Mouse (Mus musculus) stomach, embryonic 15.5 days (tissue): ENCODE measurements around the gene Grb14. TPM values are rescaled to one million over a fixed set of nuclear protein-coding genes. Genes with fewer than 3 reads are reported as not detected.

Source experiments
- ATAC-seq: fragments of 200-750 bp; cut with Nextera tagmentation; 2 replicates; pipeline ENCODE4 v1.8.0; 2017; ENCODE audit warnings: low read depth, moderate number of reproducible peaks, moderate TSS enrichment; ENCODE audit not compliant: insufficient read depth, low FRiP score
- H3K27ac ChIP-seq: fragments of 300-500 bp; sonication (generic); 2 replicates; pipeline ENCODE4 v1.5.1; 2015; ENCODE audit warnings: mild to moderate bottlenecking, inconsistent platforms
- H3K27me3 ChIP-seq: fragments of 300-500 bp; sonication (generic); replicated peaks from 2 replicates; pipeline ENCODE4 v1.6.1; 2015; ENCODE audit warnings: inconsistent platforms
- H3K36me3 ChIP-seq: fragments of 300-500 bp; sonication (generic); 2 replicates; pipeline ENCODE4 v1.6.1; 2015; ENCODE audit warnings: inconsistent platforms
- H3K4me1 ChIP-seq: fragments of 300-500 bp; sonication (generic); 2 replicates; pipeline ENCODE4 v1.6.1; 2015; ENCODE audit warnings: inconsistent platforms
- H3K4me2 ChIP-seq: fragments of 300-500 bp; sonication (generic); 2 replicates; pipeline ENCODE4 v1.6.1; 2015; ENCODE audit warnings: mild to moderate bottlenecking, inconsistent platforms
- H3K4me3 ChIP-seq: fragments of 300-500 bp; sonication (generic); replicated peaks from 2 replicates; pipeline ENCODE4 v1.5.1; 2015; ENCODE audit warnings: inconsistent platforms
- H3K9ac ChIP-seq: fragments of 300-500 bp; sonication (generic); 2 replicates; pipeline ENCODE4 v1.6.1; 2015; ENCODE audit warnings: inconsistent platforms
- H3K9me3 ChIP-seq: fragments of 300-500 bp; sonication (generic); 2 replicates; pipeline ENCODE4 v1.6.1; 2016; ENCODE audit warnings: inconsistent platforms
- WGBS: fragments of 180-500 bp; shearing (Covaris S2); methylation state at CpG from one replicate; pipeline ENCODE4 v1.1.7; 2015; 5-methylcytosine and 5-hydroxymethylcytosine counted together
- polyA plus RNA-seq: library from polyadenylated mRNA; unstranded; fragments of >200 nt; fragmentation: Nextera tagmentation; extraction: Ambion mirVana; gene quantifications from 2 replicates; pipeline ENCODE4 v1.2.1, GENCODE M21; 2015

Grb14 gene
- polyA plus RNA-seq, 1 experiment from 2014 or later: 17.1 TPM

GRCm38 (mm10) chr2:64973125-64973524 is 51.7 kb downstream of the Grb14 start:
- no peak overlapping the region for H3K27ac ChIP-seq
- no peak for ATAC-seq

DNA sequence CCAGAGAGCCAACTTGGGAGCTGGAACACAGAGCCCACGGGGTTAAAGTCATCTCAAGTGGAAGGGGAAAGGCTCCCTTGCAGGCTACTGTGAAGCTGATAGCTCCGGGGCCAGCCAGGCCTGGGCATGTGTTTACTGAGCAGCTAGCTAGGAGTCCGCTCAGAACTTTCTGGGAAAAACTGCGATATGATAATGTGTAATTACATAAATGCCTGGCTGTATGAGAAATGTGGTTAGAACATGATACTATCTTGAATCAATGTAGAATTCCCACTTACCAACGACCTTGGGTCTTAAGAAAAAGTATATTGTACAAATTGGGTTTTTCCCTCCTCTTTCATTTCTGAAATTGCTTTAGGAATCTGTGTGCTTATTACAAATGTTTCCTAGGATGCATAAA is 53.0 kb downstream of the Grb14 start:
- Histone ChIP-seq H3K9ac (no peak overlapping the region), H3K9me3 (no peaks in the 10 kb centered on the region), H3K36me3 (no peaks in the 10 kb centered on the region), H3K4me1 (0 out of 2 replicates have a peak, but pooled peaks cover 2% of the 10 kb centered on the region), H3K4me3 (no peak overlapping the region), H3K27me3 (no peaks in the 10 kb centered on the region), H3K4me2 (no peak overlapping the region), H3K27ac (no peak overlapping the region)
- no peak for ATAC-seq
- WGBS: 42% methylated on average over 5 of the region's 5 CpGs

More at GRCm38 (mm10) chr2:64973125-64973524, 51.7 kb downstream of the Grb14 start:
- no peaks in the 10 kb centered on the region for H3K27me3 ChIP-seq
- H3K4me1 ChIP-seq: 0 out of 2 replicates have a peak, but pooled peaks cover 2% of the 10 kb centered on the region
- no peaks in the 10 kb centered on the region for H3K9me3 ChIP-seq
- H3K4me3 ChIP-seq: no peak overlapping the region
- WGBS: 53% methylated on average over 1 of the region's 1 CpGs
- no peak overlapping the region for H3K9ac ChIP-seq
- H3K36me3 ChIP-seq: no peaks in the 10 kb centered on the region
- H3K4me2 ChIP-seq: no peak overlapping the region

DNA sequence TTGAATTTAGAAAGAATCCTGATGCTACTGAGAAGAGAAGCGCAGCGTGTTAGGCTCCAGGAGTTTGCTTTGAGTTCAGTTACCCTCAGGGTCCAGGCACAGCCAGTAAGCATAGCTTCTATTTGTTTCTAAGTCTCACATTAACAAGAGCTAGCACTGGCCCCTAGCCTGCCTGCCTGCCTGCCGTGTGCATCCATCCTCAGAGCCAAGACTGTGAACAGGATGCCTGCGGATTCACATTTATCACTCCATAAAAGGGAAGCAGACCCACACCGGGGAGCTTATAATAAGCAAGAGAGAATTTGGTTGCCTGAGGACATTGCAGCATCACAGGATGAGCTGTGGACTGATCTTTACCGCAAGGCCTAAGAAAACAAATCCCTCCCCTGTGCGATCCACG is 53.8 kb downstream of the Grb14 start:
- Histone ChIP-seq H3K4me3 (no peak overlapping the region), H3K27ac (no peak overlapping the region), H3K9me3 (no peaks in the 10 kb centered on the region), H3K4me1 (no peaks in the 10 kb centered on the region), H3K27me3 (no peaks in the 10 kb centered on the region), H3K4me2 (no peak overlapping the region), H3K36me3 (no peaks in the 10 kb centered on the region), H3K9ac (no peak overlapping the region)
- WGBS: 71% methylated on average over 8 of the region's 8 CpGs
- no peak for ATAC-seq

GRCm38 (mm10) chr2:64966893-64967444 is 57.8 kb downstream of the Grb14 start:
- Histone ChIP-seq H3K27me3 (no peaks in the 10 kb centered on the region), H3K4me1 (no peaks in the 10 kb centered on the region), H3K4me3 (no peak overlapping the region), H3K9me3 (no peaks in the 10 kb centered on the region), H3K9ac (no peak overlapping the region), H3K4me2 (no peak overlapping the region), H3K36me3 (no peaks in the 10 kb centered on the region), H3K27ac (no peak overlapping the region)
- 82% methylated on average over 6 of the region's 6 CpGs for WGBS
- no peak for ATAC-seq

- Histone ChIP-seq H3K9ac (no peak overlapping the region), H3K4me1 (no peaks in the 10 kb centered on the region), H3K4me3 (no peak overlapping the region), H3K9me3 (no peaks in the 10 kb centered on the region), H3K27me3 (no peaks in the 10 kb centered on the region), H3K36me3 (no peaks in the 10 kb centered on the region), H3K27ac (no peak overlapping the region), H3K4me2 (no peak overlapping the region)
- ATAC-seq: no peak
- 70% methylated on average over 6 of the region's 6 CpGs for WGBS
These were observed 58.5 kb downstream of the Grb14 start for GRCm38 (mm10) chr2:64966323-64966722.

DNA sequence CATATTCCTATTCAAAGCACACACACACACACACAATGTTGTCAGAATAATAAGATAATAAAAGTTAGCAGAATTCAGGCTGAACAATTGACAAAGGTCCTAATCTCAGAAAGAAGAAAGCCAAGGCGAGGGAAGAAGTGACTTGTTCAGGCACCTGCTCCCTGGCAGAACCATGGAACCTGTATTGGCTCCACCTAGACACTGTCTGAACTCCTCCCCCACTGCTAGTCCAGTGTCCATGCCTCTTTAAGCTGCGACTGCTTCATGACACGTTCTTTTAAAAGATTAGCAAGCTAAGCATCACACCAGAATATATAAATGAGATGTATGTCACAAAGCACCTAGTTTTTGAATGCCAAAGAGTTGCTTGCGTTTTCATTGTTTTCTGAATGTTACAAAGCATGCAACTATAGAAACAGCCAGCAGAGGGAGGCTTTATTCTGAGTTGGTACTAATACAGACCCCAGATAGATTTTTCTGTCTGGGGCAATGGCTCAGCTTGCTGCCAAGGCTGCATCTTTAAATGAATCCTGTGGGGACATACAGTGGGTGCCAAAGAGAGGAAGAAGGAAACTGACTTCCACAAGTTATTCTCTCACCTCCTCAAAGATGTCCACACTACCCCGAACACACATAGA is 59.4 kb downstream of the Grb14 start:
- Histone ChIP-seq H3K4me2 (no peak overlapping the region), H3K27ac (no peak overlapping the region), H3K4me3 (no peak overlapping the region), H3K36me3 (no peaks in the 10 kb centered on the region), H3K9ac (no peak overlapping the region), H3K4me1 (no peaks in the 10 kb centered on the region), H3K9me3 (no peaks in the 10 kb centered on the region), H3K27me3 (no peaks in the 10 kb centered on the region)
- ATAC-seq: no peak
- WGBS: 32% methylated on average over 5 of the region's 5 CpGs

DNA sequence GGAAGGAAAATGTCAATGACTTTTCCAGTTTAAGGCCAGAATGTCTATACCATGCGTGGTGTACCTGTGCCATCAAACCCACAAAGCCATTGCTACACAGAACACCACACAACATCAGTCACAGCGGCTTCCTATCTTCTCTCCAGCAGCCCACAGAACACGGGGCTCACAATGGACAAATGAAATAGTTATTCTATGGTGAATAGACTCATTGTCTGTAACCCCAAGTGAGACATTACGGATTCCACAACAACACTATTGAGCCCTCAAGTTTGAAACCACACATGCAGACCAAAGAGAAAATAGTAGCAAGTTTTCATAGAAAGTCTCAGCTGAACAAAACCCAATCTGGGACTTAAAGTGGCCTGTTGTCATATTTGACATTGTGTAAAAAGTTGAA is 62.6 kb downstream of the Grb14 start:
- ATAC-seq: no peak
- Histone ChIP-seq H3K4me1 (no peaks in the 10 kb centered on the region), H3K36me3 (no peaks in the 10 kb centered on the region), H3K9me3 (no peaks in the 10 kb centered on the region), H3K4me3 (no peak overlapping the region), H3K27ac (no peak overlapping the region), H3K9ac (no peak overlapping the region), H3K27me3 (no peaks in the 10 kb centered on the region), H3K4me2 (no peak overlapping the region)
- WGBS: 79% methylated on average over 4 of the region's 4 CpGs

- H3K4me3 ChIP-seq: no peak overlapping the region
- WGBS: 38% methylated on average over 3 of the region's 3 CpGs
These were observed 63.4 kb downstream of the Grb14 start for GRCm38 (mm10) chr2:64961381-64961780.

DNA sequence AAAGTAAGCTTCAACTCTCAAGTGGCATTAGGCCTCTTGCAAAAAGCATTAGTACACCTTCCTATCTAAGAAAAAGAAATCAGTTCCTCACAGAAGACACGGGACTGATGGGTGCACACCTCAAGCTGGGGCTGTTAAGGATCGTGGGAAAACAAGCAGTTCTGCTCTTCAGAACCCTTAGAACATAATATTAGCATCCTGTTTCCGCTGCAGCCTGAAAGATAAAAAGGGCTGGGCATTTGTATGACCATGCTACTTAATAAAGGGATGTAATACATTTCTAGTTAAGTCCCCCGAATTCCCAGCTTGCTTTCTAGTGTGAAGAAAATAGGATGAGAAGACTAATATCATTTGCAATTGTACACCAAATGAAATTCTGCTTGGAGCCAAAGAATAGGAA is 65.1 kb downstream of the Grb14 start:
- no peak overlapping the region for H3K9ac ChIP-seq
- H3K27ac ChIP-seq: no peak overlapping the region
- no peaks in the 10 kb centered on the region for H3K27me3 ChIP-seq
- ATAC-seq: no peak
- no peaks in the 10 kb centered on the region for H3K4me1 ChIP-seq
- no peak overlapping the region for H3K4me2 ChIP-seq
- H3K4me3 ChIP-seq: no peak overlapping the region
- H3K9me3 ChIP-seq: no peaks in the 10 kb centered on the region
- no peaks in the 10 kb centered on the region for H3K36me3 ChIP-seq
- 51% methylated on average over 4 of the region's 4 CpGs for WGBS

More at GRCm38 (mm10) chr2:64961381-64961780, 63.4 kb downstream of the Grb14 start:
- Histone ChIP-seq H3K9me3 (no peaks in the 10 kb centered on the region), H3K4me1 (no peaks in the 10 kb centered on the region), H3K36me3 (no peaks in the 10 kb centered on the region), H3K9ac (no peak overlapping the region), H3K4me2 (no peak overlapping the region), H3K27me3 (no peaks in the 10 kb centered on the region), H3K27ac (no peak overlapping the region)
- no peak for ATAC-seq

DNA sequence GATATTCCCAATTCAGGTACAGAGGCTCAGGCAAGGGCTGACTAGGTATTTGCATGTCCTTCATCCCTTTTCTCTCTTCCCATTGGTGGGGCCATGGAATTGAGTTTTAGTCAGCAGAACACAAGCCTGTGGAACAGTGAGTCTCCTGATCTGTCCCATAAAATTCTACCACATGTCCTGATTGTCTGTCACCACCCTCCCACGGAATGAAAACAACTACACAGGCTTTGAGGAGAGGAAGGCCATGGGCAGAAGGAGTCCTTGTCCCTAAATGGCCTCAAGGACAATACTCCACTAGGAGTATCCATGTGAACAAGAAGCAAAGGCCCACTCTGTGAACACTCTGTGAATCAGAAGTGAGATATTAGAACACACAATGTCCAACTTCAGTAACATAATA is 69.3 kb downstream of the Grb14 start:
- ATAC-seq: no peak
- 58% methylated on average over 1 of the region's 1 CpGs for WGBS
- no peak overlapping the region for H3K4me3 ChIP-seq

DNA sequence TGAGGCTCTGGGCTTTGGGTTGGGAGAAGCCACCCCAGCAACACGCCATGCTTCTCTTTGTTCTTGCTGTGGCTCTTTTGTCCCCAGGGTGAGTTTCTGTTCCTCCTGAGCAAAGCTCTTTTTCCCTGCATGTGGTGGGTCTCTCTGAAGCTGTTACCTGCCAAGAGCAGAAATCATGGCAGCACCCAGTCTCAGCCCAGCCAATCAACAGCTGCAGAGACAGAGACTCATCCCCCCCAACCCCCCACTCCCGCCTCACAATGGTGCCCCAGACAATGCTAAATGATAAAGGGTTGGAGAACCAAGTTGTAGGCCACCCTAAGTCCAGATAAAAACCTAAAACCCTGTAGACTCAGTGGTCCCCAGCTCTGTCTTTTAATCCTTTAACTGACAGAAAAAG is 75.6 kb downstream of the Grb14 start:
- Histone ChIP-seq H3K4me3 (no peak overlapping the region), H3K4me1 (no peaks in the 10 kb centered on the region), H3K9me3 (no peaks in the 10 kb centered on the region), H3K27ac (no peak overlapping the region), H3K9ac (no peak overlapping the region), H3K27me3 (no peaks in the 10 kb centered on the region), H3K36me3 (no peaks in the 10 kb centered on the region), H3K4me2 (no peak overlapping the region)
- no peak for ATAC-seq
- 50% methylated on average over 2 of the region's 2 CpGs for WGBS

More for the DNA sequence above, 69.3 kb downstream of the Grb14 start:
- no peaks in the 10 kb centered on the region for H3K9me3 ChIP-seq
- no peaks in the 10 kb centered on the region for H3K4me1 ChIP-seq
- no peaks in the 10 kb centered on the region for H3K27me3 ChIP-seq
- no peak overlapping the region for H3K27ac ChIP-seq
- H3K36me3 ChIP-seq: no peaks in the 10 kb centered on the region
- H3K9ac ChIP-seq: no peak overlapping the region
- no peak overlapping the region for H3K4me2 ChIP-seq

DNA sequence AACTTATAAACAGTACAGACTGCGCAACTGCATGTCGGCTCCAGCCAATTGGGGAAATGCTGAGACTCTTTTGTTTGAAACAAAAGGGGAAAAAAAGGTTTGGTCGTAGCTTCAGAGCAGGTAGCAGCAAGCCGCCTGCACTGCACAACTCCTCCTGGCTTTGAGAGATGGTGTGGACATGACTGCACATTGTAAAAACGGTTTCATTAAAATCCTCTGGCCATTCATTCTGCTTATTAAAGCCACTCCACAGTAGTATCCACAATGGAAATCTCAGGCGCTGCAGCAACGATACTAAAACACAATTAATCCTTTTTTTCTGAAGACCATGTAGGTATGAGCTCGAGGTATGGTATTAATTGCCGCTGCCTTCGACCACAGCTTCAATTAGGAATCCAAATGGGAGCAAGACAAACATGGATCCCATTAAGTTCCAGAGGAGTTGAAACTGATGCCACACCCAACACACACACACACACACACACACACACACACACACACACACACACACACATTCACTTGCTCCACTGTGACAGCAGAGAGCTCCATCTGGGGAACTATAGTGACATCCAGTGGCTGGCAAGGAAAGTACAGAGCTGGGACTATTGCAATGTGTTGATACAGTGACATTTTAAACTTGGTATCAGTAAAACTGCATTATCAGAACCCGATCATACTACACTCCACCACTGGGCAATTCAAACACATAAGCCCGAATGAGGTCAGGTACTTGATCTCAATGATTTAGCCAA is 76.2 kb downstream of the Grb14 start:
- no peak overlapping the region for H3K4me2 ChIP-seq
- H3K9ac ChIP-seq: no peak overlapping the region
- H3K4me1 ChIP-seq: no peaks in the 10 kb centered on the region
- H3K36me3 ChIP-seq: no peaks in the 10 kb centered on the region
- ATAC-seq: 0 out of 2 replicates have a peak, but pooled peaks have one; percentile 53
- no peaks in the 10 kb centered on the region for H3K27me3 ChIP-seq
- no peak overlapping the region for H3K4me3 ChIP-seq
- WGBS: 80% methylated on average over 12 of the region's 12 CpGs
- no peak overlapping the region for H3K27ac ChIP-seq
- H3K9me3 ChIP-seq: no peaks in the 10 kb centered on the region
